Mouse (Mus musculus) hindbrain, postnatal 0 days (tissue): Measurements from ENCODE around the gene Mphosph6. TPM values are rescaled to one million over a fixed set of nuclear protein-coding genes. Genes with fewer than 3 reads are reported as not detected.

Source experiments
- ATAC-seq: fragments of 200-750 bp; cut with Nextera tagmentation; 2 replicates; pipeline ENCODE4 v1.8.0; 2017; ENCODE audit warnings: mild to moderate bottlenecking, moderate TSS enrichment, moderate library complexity
- DNase-seq: peaks from one replicate; pipeline ENCODE4 v3.0.0-alpha.2; 2015; ENCODE audit warnings: low spot score
- H3K27ac ChIP-seq: fragments of 300-500 bp; sonication (generic); 2 replicates; pipeline ENCODE4 v1.5.1; 2014; ENCODE audit warnings: mild to moderate bottlenecking
- H3K27me3 ChIP-seq: fragments of 300-500 bp; sonication (generic); 2 replicates; pipeline ENCODE4 v1.6.1; 2014; ENCODE audit warnings: low read length, mixed read lengths; ENCODE audit not compliant: insufficient read depth
- H3K36me3 ChIP-seq: fragments of 300-500 bp; sonication (generic); 2 replicates; pipeline ENCODE4 v1.6.1; 2014; ENCODE audit warnings: low read length, mixed read lengths; ENCODE audit not compliant: insufficient read depth
- H3K4me1 ChIP-seq: fragments of 300-500 bp; sonication (generic); 2 replicates; pipeline ENCODE4 v1.6.1; 2014; ENCODE audit warnings: antibody characterized with exemption, low read length, mixed read lengths; ENCODE audit not compliant: insufficient read depth
- H3K4me2 ChIP-seq: fragments of 300-500 bp; sonication (generic); 2 replicates; pipeline ENCODE4 v1.6.1; 2014; ENCODE audit warnings: low read depth, mild to moderate bottlenecking, low read length, moderate library complexity, mixed read lengths
- H3K4me3 ChIP-seq: fragments of 300-500 bp; sonication (generic); 2 replicates; pipeline ENCODE4 v1.5.1; 2014; ENCODE audit warnings: low read length
- H3K9ac ChIP-seq: fragments of 300-500 bp; sonication (generic); replicated peaks from 2 replicates; pipeline ENCODE4 v1.6.1; 2014; ENCODE audit warnings: mild to moderate bottlenecking, low read length, moderate library complexity, mixed read lengths
- H3K9me3 ChIP-seq: fragments of 300-500 bp; sonication (generic); 2 replicates; pipeline ENCODE4 v1.6.1; 2016; ENCODE audit warnings: low read length, mixed read lengths
- CTCF ChIP-seq: IDR thresholded peaks from 2 replicates; pipeline ENCODE4 v1.5.1; 2016; ENCODE audit warnings: antibody characterized with exemption, control low read depth, low read depth
- WGBS: fragments of 180-500 bp; shearing (Covaris S2); extraction: QIAGEN DNeasy Blood & Tissue Kit; methylation state at CpG from one replicate; pipeline ENCODE4 v1.1.7; 2014; 5-methylcytosine and 5-hydroxymethylcytosine counted together
- polyA plus RNA-seq: library from polyadenylated mRNA; unstranded; fragments of >200 nt; fragmentation: Nextera tagmentation; extraction: Ambion mirVana; gene quantifications from 2 replicates; pipeline ENCODE4 v1.2.1, GENCODE M21; 2015
- total RNA-seq: library from RNA; depleted of rRNA; stranded (reverse); fragments of >200 nt; gene quantifications from 2 replicates; pipeline ENCODE4 v1.2.3, GENCODE M21; 2014

The Mphosph6 gene
- total and polyA plus RNA-seq, 2 experiments from 2014 or later: 12.8 to 41.0 TPM

GRCm38 (mm10) chr8:117802299-117802689, 551 bp upstream of the Mphosph6 start:
- H3K27me3 ChIP-seq: no peaks in the 10 kb centered on the region
- peak overlapping the region; percentile 92 for H3K27ac ChIP-seq
- H3K4me3 ChIP-seq: peak overlapping the region; percentile 74
- H3K9me3 ChIP-seq: no peaks in the 10 kb centered on the region
- DNase-seq (no peak), ATAC-seq (peak; percentile 53)
- peaks cover 8% of the 10 kb centered on the region for H3K4me1 ChIP-seq
- peak overlapping the region; percentile 78; the same call in 1 of the 2 replicates for H3K9ac ChIP-seq
- 0 out of 2 replicates have a peak, but pooled peaks cover 4% of the 10 kb centered on the region for H3K36me3 ChIP-seq
- 2% methylated on average over 11 of the region's 11 CpGs for WGBS
- H3K4me2 ChIP-seq: peak overlapping the region; percentile 63
- no peak for TF ChIP-seq CTCF

- no peak for ATAC-seq
- TF ChIP-seq CTCF: no peak
- WGBS: 93% methylated on average over 2 of the region's 2 CpGs
Measured at GRCm38 (mm10) chr8:117798066-117798465, 3.7 kb downstream of the Mphosph6 start.

GRCm38 (mm10) chr8:117796464-117796863, 5.3 kb downstream of the Mphosph6 start:
- Histone ChIP-seq H3K36me3 (peaks cover 24% of the 10 kb centered on the region), H3K4me1 (peaks cover 8% of the 10 kb centered on the region), H3K9ac (no peak overlapping the region), H3K4me2 (no peak overlapping the region), H3K27ac (no peak overlapping the region), H3K27me3 (no peaks in the 10 kb centered on the region), H3K9me3 (no peaks in the 10 kb centered on the region), H3K4me3 (no peak overlapping the region)
- WGBS: 94% methylated on average over 15 of the region's 15 CpGs
- ATAC-seq (no peak), DNase-seq (no peak)
- TF ChIP-seq CTCF: no peak

More at GRCm38 (mm10) chr8:117798066-117798465, 3.7 kb downstream of the Mphosph6 start:
- no peaks in the 10 kb centered on the region for H3K9me3 ChIP-seq
- H3K27me3 ChIP-seq: no peaks in the 10 kb centered on the region
- no peak overlapping the region for H3K4me2 ChIP-seq
- H3K4me3 ChIP-seq: no peak overlapping the region
- peaks cover 16% of the 10 kb centered on the region; the same call in 1 of the 2 replicates for H3K36me3 ChIP-seq
- no peak overlapping the region for H3K27ac ChIP-seq
- H3K4me1 ChIP-seq: peaks cover 8% of the 10 kb centered on the region
- DNase-seq: no peak
- no peak overlapping the region for H3K9ac ChIP-seq

GRCm38 (mm10) chr8:117794581-117794980, 7.2 kb downstream of the Mphosph6 start:
- TF ChIP-seq CTCF: no peak
- Histone ChIP-seq H3K4me3 (no peak overlapping the region), H3K9me3 (no peaks in the 10 kb centered on the region), H3K36me3 (peaks cover 34% of the 10 kb centered on the region), H3K4me2 (no peak overlapping the region), H3K27ac (no peak overlapping the region), H3K27me3 (no peaks in the 10 kb centered on the region), H3K4me1 (no peaks in the 10 kb centered on the region), H3K9ac (no peak overlapping the region)
- ATAC-seq (no peak), DNase-seq (no peak)
- 72% methylated on average over 10 of the region's 10 CpGs for WGBS

- H3K4me3 ChIP-seq: no peak overlapping the region
- peaks cover 41% of the 10 kb centered on the region for H3K36me3 ChIP-seq
- H3K27ac ChIP-seq: no peak overlapping the region
- no peak for DNase-seq
- no peaks in the 10 kb centered on the region for H3K9me3 ChIP-seq
- no peak overlapping the region for H3K4me2 ChIP-seq
- H3K9ac ChIP-seq: no peak overlapping the region
- TF ChIP-seq CTCF: no peak
- no peak for ATAC-seq
- H3K4me1 ChIP-seq: no peaks in the 10 kb centered on the region
- H3K27me3 ChIP-seq: no peaks in the 10 kb centered on the region
- WGBS: 60% methylated on average over 19 of the region's 19 CpGs
Measured at GRCm38 (mm10) chr8:117792616-117793144, 9.1 kb downstream of the Mphosph6 start.

GRCm38 (mm10) chr8:117786428-117786827, 15.3 kb downstream of the Mphosph6 start:
- Histone ChIP-seq H3K4me3 (no peak overlapping the region), H3K9me3 (no peaks in the 10 kb centered on the region), H3K9ac (no peak overlapping the region), H3K36me3 (peaks cover 19% of the 10 kb centered on the region), H3K27ac (no peak overlapping the region), H3K27me3 (no peaks in the 10 kb centered on the region), H3K4me1 (no peaks in the 10 kb centered on the region), H3K4me2 (no peak overlapping the region)
- DNase-seq (no peak), ATAC-seq (no peak)
- TF ChIP-seq CTCF: no peak
- WGBS: 93% methylated on average over 3 of the region's 3 CpGs

- DNase-seq: no peak
- Histone ChIP-seq H3K27me3 (no peaks in the 10 kb centered on the region), H3K4me3 (no peak overlapping the region), H3K9ac (no peak overlapping the region), H3K9me3 (no peaks in the 10 kb centered on the region), H3K27ac (no peak overlapping the region), H3K4me2 (no peak overlapping the region), H3K4me1 (no peaks in the 10 kb centered on the region), H3K36me3 (peaks cover 5% of the 10 kb centered on the region; the same call in 1 of the 2 replicates)
- no peak for TF ChIP-seq CTCF
- no peak for ATAC-seq
- 96% methylated on average over 7 of the region's 7 CpGs for WGBS
Measured at GRCm38 (mm10) chr8:117783021-117783420, 18.7 kb downstream of the Mphosph6 start.
